Mouse (Mus musculus): ENCODE measurements around the gene Nsd2. TPM values are rescaled to one million over a fixed set of nuclear protein-coding genes. Genes with fewer than 3 reads are reported as not detected.

The Nsd2 gene
- 100 to 1,000 TPM; 150 to 155 TPM for total RNA-seq (2021)
- long read RNA-seq, experiment 1, full-length matches to known transcripts: 4 of 57 reads
- long read RNA-seq, experiment 1, partial matches to known transcripts: 13 of 57 reads
- long read RNA-seq, experiment 1, other reads (novel, unspliced or antisense): 40 of 57 reads
- long read RNA-seq, experiment 2, full-length matches to known transcripts: 3 of 55 reads
- long read RNA-seq, experiment 2, partial matches to known transcripts: 14 of 55 reads
- long read RNA-seq, experiment 2, other reads (novel, unspliced or antisense): 38 of 55 reads

DNA sequence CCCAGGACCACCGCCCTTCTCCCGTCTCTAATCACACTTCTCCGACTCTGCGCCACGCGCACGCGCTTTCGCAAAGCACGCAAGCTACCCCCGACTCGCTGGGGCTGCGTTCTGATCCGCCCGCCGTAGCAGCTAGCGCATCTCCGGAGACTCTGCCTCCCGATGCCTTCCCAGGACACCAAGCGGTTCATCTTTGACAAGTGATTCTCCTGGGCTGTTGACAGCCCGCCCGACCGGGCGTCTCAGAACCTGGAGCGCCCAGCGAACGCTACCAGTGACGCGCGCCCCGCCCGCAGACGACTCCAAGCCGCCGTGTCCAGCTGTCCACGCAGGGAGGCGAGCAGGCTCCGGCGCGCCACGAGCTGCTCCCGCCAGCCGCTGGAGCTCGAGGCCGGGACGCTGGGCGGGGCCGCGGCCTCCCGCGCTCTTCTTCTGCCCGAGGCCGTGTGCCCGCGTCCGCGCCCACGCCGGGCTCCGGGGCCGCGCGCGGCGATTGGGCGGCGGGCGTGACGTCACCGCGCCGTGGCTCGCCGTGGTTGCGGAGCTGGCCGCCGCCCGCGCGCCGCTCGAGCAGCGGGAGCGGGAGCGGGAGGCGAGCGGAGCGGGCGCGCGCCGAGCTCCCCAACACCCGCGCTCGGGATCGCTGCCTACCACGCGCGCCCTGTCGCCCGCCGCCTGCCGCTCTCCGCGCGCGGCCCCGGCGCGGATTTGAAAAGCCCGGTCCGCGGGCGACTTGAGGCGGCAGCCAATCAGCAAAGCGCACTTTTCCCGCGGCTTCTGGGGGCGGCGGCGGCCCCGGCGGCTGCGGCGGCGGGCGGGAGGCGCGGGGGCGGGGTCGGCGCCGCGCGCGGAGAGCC lies at the start of gene Nsd2:
Gene Nsd2, plus strand, starts transcription at position 850 of the 857 bp plus-strand sequence.
- Histone ChIP-seq H3K27ac (peak within 1 kb of the TSS; percentile 95), H3K4me3 (peak within 1 kb of the TSS; percentile 99)
- peak; percentile 93 to 94 for DNase-seq (ENCODE audit: extremely low spot score in 1 of 2, low spot score in 2 of 2)
- intact Hi-C loops (cut with DNase I): loop anchor here (1.0 kb wide), 3 partner anchors 38 to 162 kb away; partner anchors contain the start of genes Letm1, Nelfa, Tacc3 and Tmem129
- no peak; the same call in 1 of the 2 replicates for TF ChIP-seq CTCF (IDR thresholded peaks at IDR 0.05)

DNA sequence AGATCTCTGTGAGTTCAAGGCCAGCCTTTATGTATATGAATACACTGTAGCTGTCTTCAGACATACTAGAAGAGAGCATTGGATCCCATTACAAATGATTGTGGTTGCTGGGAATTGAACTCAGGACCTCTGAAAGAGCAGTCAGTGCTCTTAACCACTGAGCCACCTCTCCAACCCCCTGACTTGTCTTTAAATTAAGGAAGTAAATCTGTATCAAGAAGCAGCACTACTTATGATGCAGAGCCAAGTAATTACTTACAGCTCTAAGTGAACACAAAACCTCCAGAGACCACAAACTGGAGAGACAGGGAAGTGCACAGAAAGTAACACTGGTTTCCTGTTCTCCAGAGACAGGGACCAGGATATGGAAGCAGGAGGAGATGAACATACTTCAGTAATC lies 43.3 kb upstream of the Nsd2 start:
- no peak for TF ChIP-seq CTCF (IDR thresholded peaks at IDR 0.05)
- DNase-seq (ENCODE audit: extremely low spot score in 1 of 2, low spot score in 2 of 2): no peak

DNA sequence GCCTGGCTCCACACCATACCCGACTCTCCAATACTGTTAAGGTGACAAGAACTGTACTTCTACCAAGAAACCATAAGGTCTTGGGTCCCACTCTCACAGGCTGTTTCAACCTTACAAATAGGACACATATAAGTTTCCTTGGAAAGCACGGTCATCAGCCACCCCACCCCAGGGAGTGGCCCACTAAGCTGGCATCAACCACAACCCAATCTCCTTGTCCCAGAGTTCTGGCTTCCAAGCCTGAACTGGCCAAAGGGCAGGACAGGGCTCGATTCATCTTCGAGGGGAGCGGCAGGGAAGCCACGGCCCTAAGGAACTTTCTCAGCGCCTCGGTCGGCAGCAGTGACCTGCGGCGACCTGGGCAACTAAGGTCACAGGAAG lies 38.6 kb upstream of the Nsd2 start:
- H3K4me3 ChIP-seq: peak overlapping the region; percentile 78
- TF ChIP-seq CTCF (IDR thresholded peaks at IDR 0.05): no peak
- intact Hi-C loops (cut with DNase I): loop anchor here (1.0 to 2.0 kb wide), 3 partner anchors 37 to 155 kb away; partner anchors contain the start of genes Nelfa, Tacc3 and Tmem129
- DNase-seq (ENCODE audit: extremely low spot score in 1 of 2, low spot score in 2 of 2): no peak
- H3K27ac ChIP-seq: peak overlapping the region; percentile 92; the same call in 1 of the 2 replicates

More for the DNA sequence above, 43.3 kb upstream of the Nsd2 start:
- no peak overlapping the region for H3K4me3 ChIP-seq
- intact Hi-C loops (cut with DNase I): no loop called here
- no peak overlapping the region for H3K27ac ChIP-seq

DNA sequence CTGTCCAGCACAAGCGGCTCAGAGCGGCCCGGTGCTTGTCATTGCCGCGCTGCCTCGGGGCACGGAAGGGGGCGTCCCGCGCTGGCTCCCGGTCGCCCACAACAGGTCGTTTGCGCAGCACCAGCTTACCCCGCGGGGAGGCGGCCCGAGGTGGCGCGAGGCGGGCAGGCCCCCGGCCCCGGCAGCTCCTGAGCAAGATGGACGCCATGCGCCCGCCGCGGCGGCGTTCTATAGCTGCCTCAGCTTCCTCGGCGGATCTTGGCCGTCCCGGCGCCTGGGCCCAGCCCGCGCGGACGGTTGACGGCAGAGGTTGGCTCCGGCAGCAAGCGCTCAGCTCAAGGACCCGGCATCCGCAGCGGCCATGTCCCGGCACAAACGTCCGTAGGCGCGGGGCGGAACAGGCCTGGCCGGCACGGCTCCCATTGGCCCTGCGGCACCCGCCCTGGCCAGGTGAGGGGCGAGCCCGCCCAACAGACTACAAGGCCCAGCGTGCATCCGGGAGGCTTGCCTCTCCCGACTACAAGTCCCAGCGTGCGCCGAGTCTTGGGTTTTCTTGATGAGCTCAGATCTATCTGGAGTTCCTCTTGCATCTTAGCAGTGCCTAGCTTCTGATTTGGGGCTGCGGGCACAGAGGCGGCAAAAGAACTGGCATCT lies 38.1 kb upstream of the Nsd2 start, which contains the start of gene Letm1:
Gene Letm1, minus strand, starts transcription at position 473 of the 654 bp plus-strand sequence.
- Histone ChIP-seq H3K27ac (peak within 1 kb of the TSS; percentile 92), H3K4me3 (peak within 1 kb of the TSS; percentile 78)
- TF ChIP-seq CTCF (IDR thresholded peaks at IDR 0.05): no peak; the same call in none of the 2 replicates
- DNase-seq (ENCODE audit: extremely low spot score in 1 of 2, low spot score in 2 of 2): peak; percentile 95
- intact Hi-C loops (cut with DNase I): loop anchor here (1.0 to 2.0 kb wide), 3 partner anchors 37 to 154 kb away; partner anchors contain the start of genes Nelfa, Tacc3 and Tmem129

DNA sequence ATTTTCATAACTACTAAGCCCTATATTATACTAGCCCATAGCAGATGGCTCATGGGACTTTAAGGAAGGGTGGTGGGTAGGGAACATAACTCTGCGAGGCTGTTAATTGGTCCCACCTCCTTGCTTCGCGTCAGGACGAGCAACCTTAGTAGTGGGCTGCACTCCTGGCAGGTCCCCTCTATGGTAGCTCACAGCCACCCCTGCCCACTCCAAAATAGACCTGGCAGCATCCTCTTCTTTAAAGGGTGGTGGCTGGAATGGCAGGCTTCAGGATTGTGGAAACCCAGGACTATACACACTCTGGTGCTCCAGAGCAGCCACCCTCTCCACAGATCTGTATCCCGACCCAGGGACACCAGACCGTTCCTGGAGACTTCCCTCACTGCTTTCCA lies 37.5 kb upstream of the Nsd2 start:
- intact Hi-C loops (cut with DNase I): loop anchor here (1.0 to 2.0 kb wide), 3 partner anchors 36 to 154 kb away; partner anchors contain the start of genes Nelfa, Tacc3 and Tmem129
- Histone ChIP-seq H3K4me3 (peak overlapping the region; percentile 78), H3K27ac (peak overlapping the region; percentile 92)
- DNase-seq (ENCODE audit: extremely low spot score in 1 of 2, low spot score in 2 of 2): no peak
- TF ChIP-seq CTCF (IDR thresholded peaks at IDR 0.05): no peak

DNA sequence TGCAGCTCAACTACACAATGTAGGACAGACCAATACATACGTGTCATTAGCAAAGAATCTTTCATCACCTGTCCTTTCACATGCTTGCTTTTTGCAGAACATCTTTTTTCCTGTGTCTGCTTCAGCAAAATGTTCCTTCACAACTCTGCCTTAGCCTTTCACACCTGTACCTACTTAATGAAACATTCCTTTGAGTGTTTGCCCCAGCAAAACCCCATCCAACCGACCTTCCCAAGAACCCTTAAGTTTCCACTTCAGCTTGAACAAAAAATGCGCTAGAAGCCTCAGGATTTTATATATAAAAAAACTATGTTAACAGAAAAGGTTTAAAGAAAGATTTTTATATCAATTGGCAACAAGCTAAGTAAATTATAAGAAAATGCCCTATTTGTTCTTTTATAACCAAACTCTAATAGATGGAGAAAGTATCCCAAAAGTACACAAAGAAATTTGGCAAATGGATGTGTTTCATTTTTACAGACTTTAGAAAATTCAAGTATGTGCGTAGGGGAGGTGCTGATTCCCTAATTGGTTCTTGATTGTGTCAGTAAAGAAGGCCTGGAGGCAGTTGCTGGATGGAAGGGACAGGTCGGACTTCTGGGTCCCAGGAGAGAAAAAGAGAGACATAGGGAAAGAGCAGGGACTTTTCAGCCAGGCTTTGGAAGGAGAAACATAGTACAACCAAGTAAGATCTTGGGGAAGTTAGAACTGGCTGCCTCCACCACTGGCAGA lies 28.4 kb upstream of the Nsd2 start:
- no peak overlapping the region for H3K27ac ChIP-seq
- DNase-seq (ENCODE audit: extremely low spot score in 1 of 2, low spot score in 2 of 2): no peak
- H3K4me3 ChIP-seq: no peak overlapping the region
- intact Hi-C loops (cut with DNase I): no loop called here
- TF ChIP-seq CTCF (IDR thresholded peaks at IDR 0.05): no peak

DNA sequence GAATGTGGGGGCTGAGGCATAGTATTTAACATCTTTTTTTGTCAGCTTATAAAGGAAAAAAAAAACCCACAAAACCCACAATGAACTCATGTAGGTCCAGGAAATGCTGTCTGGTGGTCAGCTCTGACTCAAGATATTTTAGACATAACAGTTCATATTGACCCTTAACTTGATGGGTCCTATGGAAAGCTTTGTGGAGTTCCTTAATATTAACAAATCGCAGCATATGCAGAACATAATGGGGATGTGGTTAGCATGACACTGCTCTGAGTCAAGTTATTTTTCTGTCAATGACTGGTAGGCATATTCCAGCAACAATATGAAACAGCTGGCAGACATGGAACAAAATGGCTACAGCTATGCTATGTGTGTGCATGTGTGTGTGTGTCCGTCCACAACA lies 17.2 kb upstream of the Nsd2 start:
- no peak for DNase-seq (ENCODE audit: extremely low spot score in 1 of 2, low spot score in 2 of 2)
- Histone ChIP-seq H3K4me3 (no peak overlapping the region), H3K27ac (no peak overlapping the region)
- TF ChIP-seq CTCF (IDR thresholded peaks at IDR 0.05): no peak
- intact Hi-C loops (cut with DNase I): no loop called here

DNA sequence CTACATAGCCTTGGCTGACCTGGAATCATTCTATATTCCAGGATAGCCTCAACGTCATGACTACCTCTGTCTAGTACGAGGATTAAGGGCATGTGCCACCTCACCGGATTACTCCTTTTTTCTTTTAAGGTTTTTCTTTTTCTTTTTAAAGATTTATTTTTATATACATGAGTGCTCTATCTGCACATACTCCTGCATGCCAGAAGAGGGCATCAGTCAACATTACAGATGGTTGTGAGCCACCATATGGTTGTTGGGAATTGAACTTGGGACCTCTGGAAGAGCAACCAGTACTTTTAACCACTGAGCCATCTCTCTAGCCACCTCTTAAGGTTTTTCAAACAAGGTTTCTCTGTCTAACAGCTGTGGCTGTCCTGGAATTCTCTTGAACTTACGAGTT lies 9.0 kb upstream of the Nsd2 start:
- Histone ChIP-seq H3K27ac (no peak overlapping the region), H3K4me3 (no peak overlapping the region)
- intact Hi-C loops (cut with DNase I): no loop called here
- no peak for DNase-seq (ENCODE audit: extremely low spot score in 1 of 2, low spot score in 2 of 2)
- TF ChIP-seq CTCF (IDR thresholded peaks at IDR 0.05): peak; percentile 28

DNA sequence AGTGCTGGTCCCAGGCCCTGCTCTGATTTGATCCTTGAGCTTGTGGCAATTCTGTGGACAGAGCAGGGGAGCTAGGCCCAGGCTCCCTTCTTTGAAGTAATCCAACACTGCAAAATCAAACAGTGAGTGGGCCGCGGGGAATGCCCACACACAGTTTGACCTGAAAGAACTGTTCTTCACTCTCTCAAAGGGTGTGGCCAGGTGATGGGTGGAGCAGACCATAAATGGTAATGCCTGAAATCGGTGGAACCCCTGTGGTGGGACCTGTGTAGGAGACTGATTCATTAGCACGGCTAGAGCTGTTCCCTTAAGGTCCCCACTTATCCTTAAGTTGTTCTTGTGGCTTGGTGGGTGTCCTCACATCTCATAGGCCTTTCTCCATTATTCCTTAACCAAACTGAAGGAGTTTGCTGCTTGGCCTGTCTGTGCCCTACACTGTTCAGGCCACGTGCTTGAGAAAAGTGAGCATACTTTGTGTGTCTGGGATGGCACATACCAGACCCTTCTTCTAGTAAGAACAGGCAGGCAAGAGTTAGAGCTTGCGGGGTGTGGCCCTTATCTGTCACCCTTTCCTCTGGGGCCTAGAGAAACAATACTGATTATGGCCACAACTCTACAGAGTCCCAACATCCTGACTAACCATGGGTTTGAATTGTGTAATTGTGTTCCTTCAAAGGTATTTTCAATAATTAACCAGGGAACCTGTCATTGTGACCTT lies 4.4 kb upstream of the Nsd2 start:
- H3K27ac ChIP-seq: no peak overlapping the region
- intact Hi-C loops (cut with DNase I): no loop called here

DNA sequence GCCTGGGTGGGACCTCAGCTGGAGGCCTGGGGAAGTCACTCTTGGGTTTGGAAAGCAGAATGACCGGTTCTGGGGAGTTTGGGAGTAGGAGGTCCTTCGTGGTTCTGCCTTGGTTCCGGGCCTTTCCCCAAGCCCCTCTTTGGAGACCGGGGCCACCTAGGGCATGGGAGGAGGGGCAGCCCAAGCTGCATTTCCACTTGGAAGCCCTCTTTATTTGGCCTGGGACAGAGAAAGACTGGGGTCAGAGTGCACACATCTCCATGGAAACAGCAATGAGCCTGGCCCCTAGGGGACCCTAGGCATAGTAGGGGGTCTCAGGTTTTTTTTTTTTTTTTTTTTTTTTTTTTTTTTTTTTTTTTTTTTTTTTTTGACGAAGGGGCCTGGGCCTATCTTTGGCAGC lies 2.4 kb upstream of the Nsd2 start:
- no peak overlapping the region for H3K4me3 ChIP-seq
- intact Hi-C loops (cut with DNase I): no loop called here
- no peak for TF ChIP-seq CTCF (IDR thresholded peaks at IDR 0.05)
- no peak for DNase-seq (ENCODE audit: extremely low spot score in 1 of 2, low spot score in 2 of 2)
- no peak overlapping the region for H3K27ac ChIP-seq

More for the DNA sequence above, 4.4 kb upstream of the Nsd2 start:
- DNase-seq (ENCODE audit: extremely low spot score in 1 of 2, low spot score in 2 of 2): no peak
- no peak overlapping the region for H3K4me3 ChIP-seq
- TF ChIP-seq CTCF (IDR thresholded peaks at IDR 0.05): no peak

Measured in left cerebral cortex, adult 2 months (tissue).